Mouse (Mus musculus) brain, embryonic 18.5 days (tissue): ENCODE results near the gene Slain2.
"Not testable (repeated sequence)": the region's sequence is repeated elsewhere in the genome, so short reads cannot be mapped to it uniquely, and the experiment has no call there.

Source experiments
- DNase-seq: peaks from one replicate; pipeline ENCODE4 v3.0.0-alpha.2; 2012; ENCODE audit warnings: low read depth, low spot score

Slain2 gene

DNA sequence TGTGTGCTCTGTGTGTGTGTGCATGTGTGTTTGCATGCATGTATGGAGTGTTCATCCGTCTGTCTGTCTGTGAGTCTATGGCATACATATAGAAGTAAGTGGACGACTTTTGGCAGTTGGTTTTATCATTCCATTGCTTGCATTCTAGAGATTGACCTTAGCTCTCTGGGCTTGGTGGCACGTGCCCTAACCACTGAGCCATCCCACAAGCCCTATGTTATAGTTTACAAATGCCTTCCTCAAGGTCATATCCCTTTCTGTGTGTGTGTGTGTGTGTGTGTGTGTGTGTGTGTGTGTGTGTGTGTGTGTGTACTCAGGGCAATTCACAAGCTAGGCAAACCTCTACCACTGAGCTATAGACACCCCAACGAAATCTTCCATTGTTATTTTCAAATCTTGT, 12.2 kb upstream of the Slain2 start:
- DNase-seq = no peak

DNA sequence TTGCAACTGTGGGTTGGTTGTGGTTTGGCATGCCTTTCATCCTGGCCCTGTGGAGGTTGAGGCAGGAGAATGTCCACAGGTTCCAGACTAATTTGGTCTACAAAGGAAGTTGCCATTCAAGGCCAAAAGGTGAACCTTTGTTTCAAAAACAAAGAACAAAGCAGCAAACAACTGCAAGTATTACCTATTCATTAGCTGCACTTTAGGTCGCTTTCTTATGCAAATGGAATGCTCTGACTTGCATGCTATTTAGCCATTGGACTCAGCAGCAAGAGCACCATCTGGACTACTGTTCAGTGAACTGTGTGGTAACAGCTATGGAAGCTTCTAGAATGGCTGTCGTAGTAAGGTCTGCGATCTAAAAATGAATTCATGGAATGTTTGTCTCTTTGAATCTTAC, 11.8 kb upstream of the Slain2 start:
- no peak for DNase-seq

DNA sequence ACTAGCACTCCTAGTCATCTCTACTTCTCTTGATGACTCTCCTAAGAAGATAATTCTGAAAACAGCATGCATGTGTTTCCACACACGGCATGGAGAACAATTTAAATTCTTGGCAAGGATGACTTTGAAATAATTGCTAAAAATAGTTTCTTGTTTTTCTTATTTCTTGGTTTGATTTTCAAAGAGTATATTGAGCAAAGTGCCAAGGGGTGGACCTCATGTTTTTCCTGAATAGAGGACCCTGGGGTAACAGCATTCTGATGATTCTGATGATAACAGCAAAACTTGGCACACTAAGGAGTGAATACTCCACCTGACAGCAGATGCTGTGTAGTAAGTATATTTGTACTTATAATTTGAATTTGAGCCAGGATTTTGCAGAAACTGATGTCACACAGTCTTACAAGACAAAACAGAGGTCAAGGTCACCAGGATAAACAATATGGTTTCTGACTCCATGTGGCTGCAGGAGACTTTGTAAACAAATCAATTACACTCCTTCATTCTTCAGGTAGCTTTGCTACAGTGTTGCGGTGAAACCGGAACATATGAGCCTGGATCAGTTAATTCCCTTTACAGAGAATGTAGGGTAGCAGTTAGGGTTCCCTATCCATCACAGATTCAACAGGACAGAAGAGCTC, 11.1 kb upstream of the Slain2 start:
- DNase-seq = no peak

DNA sequence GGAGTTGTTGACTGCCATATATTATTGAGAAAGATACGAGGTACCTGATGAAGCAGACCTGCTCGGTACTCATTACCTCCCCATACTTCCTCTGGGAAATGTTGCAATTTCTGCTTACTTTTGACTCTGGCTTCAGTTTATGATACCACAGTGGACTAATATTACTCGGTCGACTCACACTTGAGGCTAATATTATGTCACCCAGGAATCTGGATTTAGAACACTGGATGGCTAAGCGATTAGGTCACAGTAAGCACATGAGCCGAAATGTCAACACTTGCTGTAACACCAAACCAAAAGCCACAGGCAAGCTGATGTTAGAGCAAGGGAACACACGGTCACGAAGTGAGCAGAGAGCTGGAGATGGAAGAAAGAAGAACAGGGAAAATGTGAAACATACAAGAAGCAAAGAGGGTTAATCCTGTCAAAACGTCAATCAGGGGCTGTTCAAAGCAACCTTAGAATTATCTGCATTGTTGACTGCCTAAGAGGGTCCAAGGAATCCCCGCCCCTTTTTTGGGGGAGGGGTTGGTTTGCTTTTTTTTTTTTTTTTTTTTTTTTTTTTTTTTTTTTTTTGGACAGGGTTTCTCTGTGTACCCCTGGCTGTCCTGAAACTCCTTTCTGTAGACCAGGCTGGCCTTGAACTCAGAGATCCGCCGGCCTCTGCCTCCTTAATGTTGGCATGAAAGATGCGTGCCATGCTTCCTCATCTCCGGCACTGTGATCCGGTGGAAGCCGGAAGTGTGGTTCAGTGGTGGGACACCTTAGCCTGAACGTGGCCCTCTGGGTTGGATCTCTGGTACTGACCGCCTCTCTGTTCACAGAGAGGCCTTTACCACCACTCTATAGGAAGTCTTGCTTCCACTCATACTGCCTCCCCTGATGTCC, 9.0 kb upstream of the Slain2 start:
- DNase-seq = no peak

DNA sequence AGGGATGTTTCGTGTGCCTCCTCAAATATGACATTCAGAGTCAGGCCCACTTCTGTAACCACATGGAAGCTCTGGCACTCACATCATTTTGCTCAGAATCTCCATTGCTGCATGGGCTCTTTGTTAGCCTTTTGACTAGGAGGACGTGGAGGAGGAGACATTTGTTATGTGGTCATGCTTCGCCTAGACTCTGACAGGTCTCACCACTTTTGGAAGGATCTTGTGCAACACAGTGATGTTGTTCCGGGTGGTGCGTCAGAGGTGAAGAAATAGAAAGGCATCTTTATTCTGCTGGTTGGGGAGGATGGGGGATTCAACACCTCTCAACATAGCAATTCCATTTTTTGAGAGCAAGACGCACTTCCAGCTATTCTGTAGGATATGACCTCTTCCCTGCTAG, 6.7 kb upstream of the Slain2 start:
- no peak for DNase-seq

DNA sequence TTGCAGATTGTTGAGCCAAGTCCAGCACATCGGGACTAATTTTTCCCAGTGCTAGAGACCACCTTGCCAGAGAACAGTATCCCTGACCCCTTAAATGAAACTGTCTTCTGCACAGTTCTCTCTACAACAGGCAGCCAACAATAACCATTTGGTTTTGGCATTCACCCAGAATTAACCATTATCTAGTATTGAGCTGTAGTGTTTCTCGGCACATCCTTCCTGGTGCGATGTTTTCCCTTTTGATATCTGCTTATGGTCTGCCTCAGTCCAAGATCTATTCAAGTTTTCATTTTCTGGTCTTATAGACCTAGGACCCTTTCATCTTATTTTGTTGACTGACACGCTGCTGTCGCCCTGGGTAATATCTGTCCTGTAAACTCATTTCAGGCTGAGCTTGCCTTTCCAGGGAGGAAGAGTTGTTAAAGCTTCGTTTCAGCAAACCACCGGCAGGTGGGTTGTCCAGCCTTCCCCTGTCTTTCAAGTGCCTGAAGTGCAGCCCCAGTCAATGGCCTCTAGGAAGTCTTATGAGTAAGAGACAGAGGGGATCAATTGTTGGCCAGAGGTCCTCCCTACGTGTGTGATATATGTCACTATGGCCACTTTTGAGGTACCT, 5.7 kb upstream of the Slain2 start:
- DNase-seq = no peak

DNA sequence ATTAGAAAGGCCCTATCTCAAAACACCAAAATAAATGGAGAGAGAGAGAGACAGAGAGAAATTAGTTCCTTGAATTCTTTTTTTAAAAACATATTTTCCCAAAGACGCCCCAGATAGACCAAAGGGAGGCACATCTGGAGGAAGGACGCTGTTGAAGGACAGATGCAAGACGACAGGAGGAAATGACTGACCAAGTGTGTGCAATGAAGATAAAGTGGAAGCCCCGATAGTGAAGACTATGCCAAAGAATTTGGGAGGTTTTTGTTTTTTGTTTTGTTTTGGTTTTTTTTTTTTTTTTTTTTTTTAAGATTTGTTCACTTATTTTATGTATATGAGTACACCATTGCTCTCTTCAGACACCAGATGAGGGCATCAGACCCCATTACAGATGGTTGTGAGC, 4.7 kb upstream of the Slain2 start:
- DNase-seq = no peak

DNA sequence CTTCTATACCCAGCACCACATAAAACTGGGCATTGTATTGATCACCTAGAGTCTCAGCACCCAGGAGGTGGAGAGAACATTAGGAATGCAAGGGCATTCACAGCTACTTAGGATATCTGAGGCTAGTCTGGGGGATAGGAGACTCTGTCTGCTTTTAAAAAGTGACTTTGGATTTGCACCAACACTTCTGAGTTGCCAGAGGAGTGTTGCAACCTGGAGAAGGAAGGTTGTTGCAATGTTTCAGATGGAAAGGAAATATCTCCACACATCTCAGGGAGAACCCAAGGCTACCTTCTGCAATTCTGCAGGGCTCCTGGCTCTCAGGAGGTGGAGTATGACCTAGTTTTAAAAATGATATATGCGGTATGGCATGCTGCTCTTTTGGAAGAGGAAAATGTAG, 3.7 kb upstream of the Slain2 start:
- DNase-seq = no peak

DNA sequence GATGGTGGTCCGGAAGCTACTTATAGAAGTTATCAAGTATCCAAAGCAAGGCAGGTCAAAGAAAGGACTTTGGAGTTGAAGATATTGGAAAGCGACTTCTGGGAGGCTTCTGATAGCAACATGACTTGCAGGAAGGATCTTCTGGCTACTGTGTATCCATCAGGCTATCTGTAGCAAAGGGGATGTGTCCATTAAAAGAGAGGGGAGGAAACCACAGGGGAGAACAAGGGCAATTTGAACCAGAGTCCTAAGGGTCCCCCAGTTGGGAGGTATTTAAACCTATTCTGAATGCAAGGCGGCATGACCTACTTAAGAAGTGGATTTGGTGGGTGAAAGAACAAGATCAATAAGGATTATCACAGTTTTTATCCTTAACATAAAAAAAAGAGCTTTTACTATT, 2.8 kb upstream of the Slain2 start:
- DNase-seq = no peak

DNA sequence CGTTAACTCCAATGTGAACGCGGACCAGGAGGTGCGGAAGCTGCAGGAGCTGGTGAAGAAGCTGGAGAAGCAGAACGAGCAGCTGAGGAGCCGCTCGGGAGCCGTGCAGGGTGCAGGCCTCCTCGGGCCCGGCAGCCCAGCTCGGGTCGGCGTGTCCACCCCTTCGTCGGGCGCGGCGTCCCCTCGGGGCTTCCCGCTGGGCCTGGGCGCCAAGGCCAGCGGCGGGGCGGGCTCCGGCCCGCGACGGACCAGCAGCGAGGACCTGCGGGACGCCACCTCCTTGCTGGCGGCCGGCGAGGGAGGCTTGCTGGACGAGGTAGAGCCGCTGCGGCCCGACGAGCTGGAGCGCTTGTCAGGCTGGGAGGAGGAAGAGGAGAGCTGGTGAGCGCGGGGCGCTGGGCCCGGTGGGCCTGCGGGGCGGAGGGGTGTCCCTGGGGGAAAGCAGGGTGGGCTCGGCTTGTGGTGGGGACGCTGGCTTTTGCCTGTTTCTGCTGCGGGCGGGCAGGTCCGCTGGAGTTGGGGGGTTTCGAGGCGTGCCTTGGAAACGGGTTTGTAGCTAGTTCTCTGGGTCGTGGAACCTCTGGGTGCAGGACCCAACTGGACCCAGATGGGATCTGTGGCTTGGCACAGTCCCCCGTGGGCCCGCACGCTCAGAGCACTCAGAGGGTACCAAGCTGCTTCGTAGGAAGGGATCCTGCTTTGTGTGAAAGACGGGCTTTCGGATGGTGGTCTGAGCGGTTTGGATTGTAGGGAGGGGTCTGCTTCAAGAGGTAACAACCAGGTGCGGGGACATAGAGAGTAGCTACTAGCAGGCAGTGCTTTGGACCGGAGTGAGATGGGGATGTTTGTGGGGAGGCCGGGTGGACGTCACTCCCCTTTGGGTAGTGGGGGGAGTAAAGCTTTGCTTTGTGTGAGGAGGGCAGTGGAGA, 793 bp downstream of the Slain2 start:
- no peak for DNase-seq

DNA sequence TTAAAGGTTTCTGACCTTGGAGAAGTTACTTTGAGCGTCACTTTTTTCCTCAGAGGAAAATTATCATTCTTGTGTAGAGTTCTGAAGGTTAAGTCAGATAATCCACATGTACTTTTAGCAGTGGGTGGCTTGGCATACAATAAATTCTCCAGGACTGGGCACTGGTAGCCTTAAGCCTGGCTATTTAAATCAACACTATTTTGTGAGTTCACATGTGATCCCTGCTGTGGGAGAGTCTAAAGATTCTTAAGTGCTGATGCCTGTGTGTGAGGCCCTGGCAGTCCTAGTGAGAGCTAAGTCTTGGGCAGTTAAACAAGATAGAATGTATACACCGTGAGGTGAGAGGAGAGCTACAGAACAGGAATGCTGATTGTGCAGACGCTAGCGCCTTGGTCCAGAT, 1.9 kb downstream of the Slain2 start:
- no peak for DNase-seq

DNA sequence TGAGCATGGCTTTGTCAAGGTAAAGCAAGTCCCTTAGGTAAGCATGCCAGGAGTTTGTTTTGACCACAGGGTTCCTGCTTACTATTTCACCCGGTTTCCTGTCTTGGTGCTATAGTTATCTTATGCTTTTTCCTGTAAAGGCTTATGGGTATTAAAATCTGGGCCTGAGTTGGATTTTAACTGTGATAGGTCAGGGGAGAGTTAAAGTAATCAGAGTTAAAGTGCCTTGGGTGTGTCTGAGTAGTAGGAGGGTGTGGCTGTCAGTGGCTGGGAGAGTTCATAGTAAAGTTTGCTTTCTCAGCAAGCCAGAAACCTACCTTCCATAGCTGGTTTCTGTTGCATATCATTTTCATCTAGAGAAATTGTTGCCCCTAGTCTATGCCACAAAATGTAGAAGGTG, 2.7 kb downstream of the Slain2 start:
- DNase-seq = no peak

DNA sequence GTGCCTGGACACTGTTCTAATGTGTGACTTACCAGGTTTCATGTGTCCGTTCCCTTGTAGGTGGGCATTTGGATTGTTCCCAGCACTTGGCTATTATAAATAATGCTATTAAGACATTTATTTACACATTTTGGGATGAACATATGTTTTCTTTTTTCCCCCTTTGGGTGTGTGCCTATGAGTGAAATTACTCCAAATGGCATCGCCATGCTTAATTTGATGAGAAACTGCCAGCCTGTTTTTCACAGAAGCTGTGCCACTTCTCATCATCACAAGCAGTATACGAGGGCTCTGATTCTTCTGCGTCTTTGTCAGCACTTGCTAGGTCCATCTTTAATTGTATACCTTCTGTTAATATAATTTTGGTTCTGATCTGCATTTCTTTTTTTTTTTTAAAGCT, 6.3 kb downstream of the Slain2 start:
- DNase-seq = no peak

DNA sequence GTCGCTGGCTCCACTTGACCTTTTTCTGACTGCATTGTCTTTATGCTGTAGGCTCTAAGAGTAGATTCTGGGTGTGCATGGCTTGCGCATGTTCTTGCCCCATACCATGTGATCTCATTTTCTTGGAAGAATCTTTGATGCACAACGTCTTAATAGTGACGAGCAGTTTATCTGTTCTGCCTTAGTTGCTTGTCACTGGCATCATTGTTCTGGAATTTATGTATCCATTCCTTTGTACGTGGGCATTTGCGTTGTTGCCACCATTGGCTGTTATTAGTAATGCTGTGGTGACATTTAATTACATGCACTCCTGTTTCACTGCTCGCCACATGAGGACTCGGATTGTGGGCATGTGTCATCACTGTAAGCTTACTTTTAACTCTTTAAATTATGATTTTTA, 7.1 kb downstream of the Slain2 start:
- no peak for DNase-seq

DNA sequence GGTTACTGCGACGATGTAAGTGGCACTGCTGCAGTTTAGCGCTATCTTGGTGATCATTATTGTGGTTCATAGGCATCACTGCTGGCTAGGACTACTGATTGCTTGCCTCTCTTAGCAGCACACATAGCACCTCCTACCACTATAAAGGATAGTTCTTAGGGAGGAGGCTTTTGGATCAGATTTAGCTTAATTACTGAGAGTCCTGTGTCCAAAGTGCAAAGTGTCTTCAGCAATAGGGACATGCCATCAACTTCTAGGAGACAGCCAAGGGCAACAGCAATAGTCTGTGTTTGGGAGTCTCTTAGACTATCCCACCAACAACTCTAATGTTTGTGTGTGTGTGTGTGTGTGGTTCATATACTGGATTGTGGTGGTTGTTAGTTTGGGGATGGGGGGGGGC, 8.7 kb downstream of the Slain2 start:
- no peak for DNase-seq

DNA sequence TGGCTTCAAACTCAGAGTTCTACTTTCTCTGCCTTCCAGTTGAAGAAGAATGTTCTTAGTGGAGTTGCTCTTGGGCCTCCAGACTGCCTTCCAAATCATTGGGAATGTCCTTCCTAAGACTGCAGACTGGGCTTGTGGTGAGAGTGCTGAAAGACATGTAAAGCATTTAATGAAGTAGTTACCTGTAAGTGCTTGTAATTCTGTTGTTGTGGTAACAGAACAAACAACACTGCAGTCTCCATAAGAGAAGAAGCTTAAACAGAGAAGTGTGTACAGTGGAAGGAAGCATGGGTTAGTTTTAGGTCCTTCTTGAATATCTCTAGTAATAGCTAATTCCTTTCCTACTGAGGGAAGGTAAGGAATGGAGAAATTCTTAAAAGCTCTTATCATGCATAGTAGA, 13.0 kb downstream of the Slain2 start:
- DNase-seq = no peak

DNA sequence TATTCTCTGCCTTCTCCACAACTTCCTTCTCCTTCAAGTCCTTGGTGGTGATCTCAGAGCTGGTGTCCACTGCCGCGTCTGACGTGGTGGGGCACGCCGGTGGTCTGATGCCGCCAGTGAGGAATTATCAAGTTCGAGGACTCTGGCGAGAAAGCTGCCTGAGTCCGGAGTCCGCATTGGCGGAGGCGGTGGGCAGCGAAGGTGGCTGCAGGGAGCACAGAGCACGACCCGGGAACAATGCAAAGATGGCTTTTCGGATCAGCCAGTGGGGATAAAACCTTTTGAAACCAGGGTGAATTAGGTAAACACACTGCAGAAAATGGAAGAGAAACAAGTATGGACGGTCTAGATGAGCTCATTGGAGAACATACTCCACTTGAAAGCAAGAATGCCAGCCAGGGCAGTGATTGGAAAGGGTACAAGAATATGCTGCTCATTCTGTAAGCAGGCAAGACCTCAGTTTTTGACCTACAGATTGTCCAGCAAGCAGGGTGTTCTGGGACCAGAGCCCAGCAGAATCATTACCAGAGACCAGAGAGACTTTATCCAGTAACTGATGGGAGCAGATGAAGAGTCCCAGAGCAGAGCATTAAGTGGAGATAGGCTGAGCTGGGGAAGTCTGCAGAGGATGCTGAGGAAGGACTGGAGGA, 19.0 kb downstream of the Slain2 start:
- no peak for DNase-seq

DNA sequence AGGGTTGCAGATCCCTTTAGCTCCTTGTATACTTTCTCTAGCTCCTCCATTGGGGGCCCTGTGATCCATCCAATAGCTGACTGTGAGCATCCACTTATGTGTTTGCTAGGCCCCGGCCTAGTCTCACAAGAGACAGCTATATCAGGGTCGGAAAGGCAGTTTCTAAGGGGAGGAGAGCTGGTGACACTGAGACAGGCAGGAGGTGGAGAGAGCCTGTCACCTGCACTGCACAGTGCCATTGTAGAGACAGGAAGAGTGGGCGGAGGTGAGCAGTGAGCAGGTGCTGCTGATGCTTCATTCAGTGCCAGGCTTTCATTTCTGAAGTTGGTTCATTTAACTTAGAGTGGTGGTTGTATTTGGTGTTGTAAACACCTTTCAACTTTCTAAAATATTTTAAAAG, 24.3 kb downstream of the Slain2 start:
- not testable (repeated sequence) for DNase-seq

DNA sequence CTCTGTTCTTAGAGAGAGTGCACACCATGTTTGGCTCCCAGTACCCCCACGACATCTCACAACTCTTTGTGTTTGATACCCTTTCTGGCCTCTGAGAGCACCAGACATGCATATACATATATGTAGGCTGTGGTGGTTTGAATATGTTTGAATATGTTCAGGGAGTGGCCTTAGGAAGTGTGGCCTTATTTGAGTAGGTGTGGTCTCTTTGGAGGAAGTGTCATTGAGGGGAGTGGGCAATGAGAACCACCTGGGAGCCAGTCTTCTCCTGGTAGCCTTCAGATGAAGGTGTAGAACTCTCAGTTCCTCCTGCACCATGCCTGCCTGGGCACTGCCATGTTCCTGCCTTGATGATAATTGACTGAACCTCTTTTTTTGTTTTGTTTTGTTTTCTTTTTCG, 25.2 kb downstream of the Slain2 start:
- no peak for DNase-seq

DNA sequence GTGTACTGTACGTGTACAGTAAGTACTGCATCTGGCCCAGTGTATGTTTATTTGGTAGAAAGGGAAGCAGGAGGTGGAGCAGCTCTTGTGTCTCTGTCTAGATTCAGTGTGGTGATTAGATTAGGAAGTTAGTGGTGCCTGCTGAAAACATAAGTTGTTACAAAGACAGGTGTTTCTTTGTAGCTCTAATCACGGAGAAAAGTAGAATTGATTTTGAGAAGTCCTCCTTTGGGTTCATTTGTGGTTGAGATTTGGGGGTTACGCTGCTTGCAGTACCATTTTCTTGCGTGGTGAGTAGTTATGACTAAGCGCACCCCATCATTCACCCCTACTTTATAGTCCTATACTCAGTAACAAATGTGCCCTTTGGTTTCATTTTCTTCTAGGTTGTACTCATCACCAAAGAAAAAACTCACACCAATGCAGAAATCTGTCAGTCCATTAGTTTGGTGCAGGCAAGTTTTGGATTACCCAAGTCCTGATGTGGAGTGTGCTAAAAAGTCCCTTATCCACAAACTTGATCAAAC, 26.9 kb downstream of the Slain2 start:
- no peak for DNase-seq

DNA sequence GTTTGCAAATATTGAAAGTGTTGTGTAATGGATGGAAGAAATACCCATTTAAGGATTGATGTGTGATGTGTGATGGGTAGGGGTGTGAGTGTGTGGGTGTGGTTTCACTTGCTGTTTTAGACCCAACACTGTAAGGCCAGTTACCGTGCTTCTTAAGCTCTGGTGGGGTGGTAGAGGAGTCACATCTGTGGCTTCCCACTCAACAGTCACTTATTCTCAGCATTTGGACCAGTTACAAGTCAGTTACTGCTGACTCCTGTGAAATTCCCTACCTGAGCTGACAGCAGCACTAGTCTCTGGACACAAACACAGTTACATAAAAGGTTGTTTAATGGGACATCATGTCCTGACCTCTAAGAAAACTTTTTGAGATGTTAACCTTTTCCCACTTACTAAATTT, 34.0 kb downstream of the Slain2 start:
- no peak for DNase-seq
